Mouse (Mus musculus): ENCODE measurements around the gene Smim4. TPM values are rescaled to one million over a fixed set of nuclear protein-coding genes. Genes with fewer than 3 reads are reported as not detected.

The Smim4 gene
- 10 to 100 TPM; 24.8 to 25.7 TPM for total RNA-seq (2021)

GRCm38 (mm10) chr14:31128826-31129219 is at the start of gene Smim4:
Gene Smim4 (minus strand): TSS chr14:31128956.
- peak; percentile 99 for DNase-seq
- intact Hi-C loops (cut with DNase I) = no loop called here

- no peak for DNase-seq
- intact Hi-C loops (cut with DNase I) = no loop called here
These were observed 49.0 kb upstream of the Smim4 start for GRCm38 (mm10) chr14:31177715-31178114.

GRCm38 (mm10) chr14:31177287-31177686 is 48.5 kb upstream of the Smim4 start:
- intact Hi-C loops (cut with DNase I) = no loop called here
- no peak for DNase-seq

- no peak for DNase-seq
- intact Hi-C loops (cut with DNase I) = no loop called here
These were observed 44.8 kb upstream of the Smim4 start for GRCm38 (mm10) chr14:31173537-31173936.

GRCm38 (mm10) chr14:31172781-31173455 is 44.2 kb upstream of the Smim4 start:
- intact Hi-C loops (cut with DNase I) = no loop called here
- no peak for DNase-seq

- DNase-seq = no peak
- intact Hi-C loops (cut with DNase I) = no loop called here
These were observed 43.1 kb upstream of the Smim4 start for GRCm38 (mm10) chr14:31171821-31172220.

GRCm38 (mm10) chr14:31171386-31171785 is 42.6 kb upstream of the Smim4 start:
- intact Hi-C loops (cut with DNase I) = no loop called here
- DNase-seq = peak; percentile 72

- no peak for DNase-seq
- intact Hi-C loops (cut with DNase I) = no loop called here
These were observed 42.2 kb upstream of the Smim4 start for GRCm38 (mm10) chr14:31170963-31171362.

GRCm38 (mm10) chr14:31169508-31169907 is 40.8 kb upstream of the Smim4 start:
- no peak for DNase-seq
- intact Hi-C loops (cut with DNase I) = no loop called here

- intact Hi-C loops (cut with DNase I) = no loop called here
- no peak for DNase-seq
These were observed 39.7 kb upstream of the Smim4 start, which contains the start of gene Stab1 for GRCm38 (mm10) chr14:31168425-31168824. Gene Stab1 (minus strand): TSS chr14:31168641.

GRCm38 (mm10) chr14:31166827-31167226 is 38.1 kb upstream of the Smim4 start:
- peak; percentile 70 for DNase-seq
- intact Hi-C loops (cut with DNase I) = no loop called here

- no peak for DNase-seq
- intact Hi-C loops (cut with DNase I) = no loop called here
These were observed 37.4 kb upstream of the Smim4 start for GRCm38 (mm10) chr14:31165991-31166630.

GRCm38 (mm10) chr14:31165458-31165857 is 36.7 kb upstream of the Smim4 start:
- no peak for DNase-seq
- intact Hi-C loops (cut with DNase I) = no loop called here

- intact Hi-C loops (cut with DNase I) = no loop called here
- no peak for DNase-seq
These were observed 36.3 kb upstream of the Smim4 start for GRCm38 (mm10) chr14:31165010-31165409.

- intact Hi-C loops (cut with DNase I) = no loop called here
- peak; percentile 65 for DNase-seq
These were observed 35.3 kb upstream of the Smim4 start for GRCm38 (mm10) chr14:31164067-31164466.

- intact Hi-C loops (cut with DNase I) = no loop called here
- peak; percentile 64 for DNase-seq
These were observed 32.9 kb upstream of the Smim4 start for GRCm38 (mm10) chr14:31161638-31162037.

- intact Hi-C loops (cut with DNase I) = no loop called here
- no peak for DNase-seq
These were observed 32.4 kb upstream of the Smim4 start for GRCm38 (mm10) chr14:31161191-31161590.

- no peak for DNase-seq
- intact Hi-C loops (cut with DNase I) = no loop called here
These were observed 31.7 kb upstream of the Smim4 start for GRCm38 (mm10) chr14:31160196-31161150.

- intact Hi-C loops (cut with DNase I) = no loop called here
- no peak for DNase-seq
These were observed 16.9 kb upstream of the Smim4 start for GRCm38 (mm10) chr14:31145694-31146093.

- intact Hi-C loops (cut with DNase I) = no loop called here
- DNase-seq = no peak
These were observed 12.3 kb upstream of the Smim4 start for GRCm38 (mm10) chr14:31141011-31141410.

GRCm38 (mm10) chr14:31140141-31140540 is 11.4 kb upstream of the Smim4 start:
- intact Hi-C loops (cut with DNase I) = no loop called here
- DNase-seq = no peak

Measured in left cerebral cortex, postnatal 4 days (tissue).